Mouse (Mus musculus) kidney, embryonic 15.5 days (tissue): Measurements from ENCODE around the gene Sp8. TPM values are rescaled to one million over a fixed set of nuclear protein-coding genes. Genes with fewer than 3 reads are reported as not detected.

Experiments
- ATAC-seq: fragments of 200-750 bp; cut with Nextera tagmentation; replicated peaks from 2 replicates; pipeline ENCODE4 v1.8.0; 2017; ENCODE audit warnings: moderate TSS enrichment; ENCODE audit not compliant: low FRiP score
- H3K27ac ChIP-seq: fragments of 300-500 bp; sonication (generic); 2 replicates; pipeline ENCODE4 v1.5.1; 2015; ENCODE audit warnings: mild to moderate bottlenecking, inconsistent platforms
- H3K27me3 ChIP-seq: fragments of 300-500 bp; sonication (generic); 2 replicates; pipeline ENCODE4 v1.6.1; 2015; ENCODE audit warnings: inconsistent platforms
- H3K36me3 ChIP-seq: fragments of 300-500 bp; sonication (generic); 2 replicates; pipeline ENCODE4 v1.6.1; 2015; ENCODE audit warnings: inconsistent platforms
- H3K4me1 ChIP-seq: fragments of 300-500 bp; sonication (generic); 2 replicates; pipeline ENCODE4 v1.6.1; 2015; ENCODE audit warnings: inconsistent platforms
- H3K4me2 ChIP-seq: fragments of 300-500 bp; sonication (generic); 2 replicates; pipeline ENCODE4 v1.6.1; 2015; ENCODE audit warnings: moderate library complexity, mild to moderate bottlenecking, inconsistent platforms
- H3K4me3 ChIP-seq: fragments of 300-500 bp; sonication (generic); replicated peaks from 2 replicates; pipeline ENCODE4 v1.5.1; 2015; ENCODE audit warnings: mild to moderate bottlenecking, inconsistent platforms
- H3K9ac ChIP-seq: fragments of 300-500 bp; sonication (generic); 2 replicates; pipeline ENCODE4 v1.6.1; 2015; ENCODE audit warnings: mild to moderate bottlenecking, inconsistent platforms
- H3K9me3 ChIP-seq: fragments of 300-500 bp; sonication (generic); replicated peaks from 2 replicates; pipeline ENCODE4 v1.6.1; 2016; ENCODE audit warnings: inconsistent platforms
- WGBS: fragments of 180-500 bp; shearing (Covaris S2); methylation state at CpG from one replicate; pipeline ENCODE4 v1.1.7; 2015; ENCODE audit warnings: mixed read lengths; 5-methylcytosine and 5-hydroxymethylcytosine counted together
- polyA plus RNA-seq: library from polyadenylated mRNA; unstranded; fragments of >200 nt; fragmentation: Nextera tagmentation; extraction: Ambion mirVana; gene quantifications from 2 replicates; pipeline ENCODE4 v1.2.1, GENCODE M21; 2015

Sp8 gene
- polyA plus RNA-seq, 1 experiment from 2014 or later = not detected

DNA sequence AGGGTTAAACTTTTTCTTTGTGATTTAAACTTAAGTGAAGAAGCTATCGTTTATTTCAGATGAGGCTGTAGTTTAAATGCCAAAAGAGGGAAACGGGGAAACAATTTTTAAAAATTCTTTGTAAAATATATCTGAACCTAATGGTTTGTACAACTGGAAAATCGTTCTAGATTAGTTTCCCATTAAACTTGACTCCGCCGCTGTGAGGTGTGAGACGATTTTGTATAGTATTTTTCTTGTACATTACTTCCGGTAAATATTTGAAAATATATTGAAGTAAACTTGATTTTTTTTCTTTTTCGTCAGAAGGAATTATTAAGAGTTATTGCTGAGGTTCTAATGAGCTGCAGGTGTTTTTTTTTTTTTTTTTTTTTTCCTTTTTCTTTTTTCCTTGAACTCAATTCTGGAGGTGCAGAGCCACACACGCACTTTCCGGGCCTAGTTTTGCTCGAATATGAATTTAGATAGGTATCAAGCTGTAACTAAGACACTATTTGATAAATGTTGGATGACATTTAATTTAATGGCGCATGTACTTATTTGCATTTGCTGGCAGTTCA, 4.8 kb downstream of the Sp8 start:
- Histone ChIP-seq H3K9me3 (no peaks in the 10 kb centered on the region), H3K4me3 (no peak overlapping the region), H3K36me3 (no peaks in the 10 kb centered on the region), H3K4me2 (no peak overlapping the region), H3K4me1 (peaks cover 40% of the 10 kb centered on the region), H3K9ac (no peak overlapping the region), H3K27me3 (peaks cover 92% of the 10 kb centered on the region), H3K27ac (no peak overlapping the region)
- ATAC-seq = no peak
- 17% methylated on average over 12 of the region's 12 CpGs for whole genome bisulfite sequencing

GRCm38 (mm10) chr12:118853331-118853730, 7.2 kb downstream of the Sp8 start:
- no peak for ATAC-seq
- no peak overlapping the region for H3K4me3 ChIP-seq
- H3K36me3 ChIP-seq = no peaks in the 10 kb centered on the region
- no peak overlapping the region for H3K9ac ChIP-seq
- peaks cover 23% of the 10 kb centered on the region for H3K4me1 ChIP-seq
- no peak overlapping the region for H3K4me2 ChIP-seq
- peaks cover 89% of the 10 kb centered on the region for H3K27me3 ChIP-seq
- no peaks in the 10 kb centered on the region for H3K9me3 ChIP-seq
- H3K27ac ChIP-seq = no peak overlapping the region
- 4% methylated on average over 3 of the region's 3 CpGs for WGBS

DNA sequence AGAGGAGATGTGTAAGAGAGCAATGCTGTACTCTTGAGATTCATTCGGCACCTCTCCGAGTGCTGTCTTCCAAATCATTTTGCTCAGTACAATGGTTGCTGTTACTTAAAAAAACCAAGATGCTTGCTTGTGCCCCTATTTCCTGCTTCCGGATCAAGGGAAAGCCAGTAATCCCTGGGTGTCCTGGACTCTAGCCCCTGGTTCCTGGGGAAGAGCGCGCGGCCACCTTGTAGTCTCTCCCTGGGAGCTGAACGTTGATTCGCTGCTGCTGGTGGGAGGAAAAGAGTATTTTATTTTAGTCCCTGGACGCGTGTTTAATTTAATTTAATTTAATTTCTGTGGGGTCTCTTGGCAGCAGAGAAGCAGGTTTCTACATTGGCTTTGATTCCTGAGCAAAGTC, 8.3 kb downstream of the Sp8 start:
- ATAC-seq = no peak

GRCm38 (mm10) chr12:118854831-118855453, 8.8 kb downstream of the Sp8 start:
- Histone ChIP-seq H3K36me3 (no peaks in the 10 kb centered on the region), H3K4me3 (peak overlapping the region; percentile 44), H3K27ac (no peak overlapping the region), H3K9ac (0 out of 2 replicates have a peak overlapping the region, but pooled peaks have one; percentile 24), H3K4me2 (peak overlapping the region; percentile 73), H3K9me3 (no peaks in the 10 kb centered on the region), H3K27me3 (peaks cover 83% of the 10 kb centered on the region), H3K4me1 (peaks cover 9% of the 10 kb centered on the region)
- peak; percentile 98 for ATAC-seq
- WGBS = under 1% methylated on average over 34 of the region's 34 CpGs

More for the DNA sequence above, 8.3 kb downstream of the Sp8 start:
- H3K4me1 ChIP-seq = peaks cover 12% of the 10 kb centered on the region
- H3K9ac ChIP-seq = no peak overlapping the region
- H3K9me3 ChIP-seq = no peaks in the 10 kb centered on the region
- H3K27ac ChIP-seq = no peak overlapping the region
- WGBS = 4% methylated on average over 10 of the region's 10 CpGs
- peaks cover 83% of the 10 kb centered on the region for H3K27me3 ChIP-seq
- no peaks in the 10 kb centered on the region for H3K36me3 ChIP-seq
- H3K4me2 ChIP-seq = peak overlapping the region; percentile 73
- peak overlapping the region; percentile 44 for H3K4me3 ChIP-seq

DNA sequence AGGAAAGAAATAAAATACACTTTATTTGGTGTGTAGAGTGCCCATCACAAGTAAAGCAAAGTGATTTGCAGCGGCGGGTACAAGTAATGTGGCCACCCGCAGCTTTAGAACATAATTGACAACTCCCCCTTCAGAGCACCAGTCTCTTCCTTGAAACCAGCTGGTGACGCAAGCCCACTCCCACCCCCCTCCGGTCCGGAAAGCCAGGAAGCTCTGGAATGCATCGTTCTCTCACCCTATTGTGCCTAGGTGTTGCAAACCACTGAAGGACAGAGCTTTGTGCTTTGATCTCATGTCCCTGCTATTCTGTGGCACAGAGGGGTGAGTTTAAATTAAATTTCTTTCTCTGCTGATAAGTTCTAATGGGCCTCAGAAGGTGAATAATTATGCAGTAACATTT, 10.0 kb downstream of the Sp8 start:
- no peaks in the 10 kb centered on the region for H3K9me3 ChIP-seq
- no peak overlapping the region for H3K4me2 ChIP-seq
- peaks cover 9% of the 10 kb centered on the region for H3K4me1 ChIP-seq
- no peak overlapping the region for H3K9ac ChIP-seq
- ATAC-seq = no peak
- H3K27me3 ChIP-seq = peaks cover 80% of the 10 kb centered on the region
- no peak overlapping the region for H3K4me3 ChIP-seq
- no peak overlapping the region for H3K27ac ChIP-seq
- 2% methylated on average over 7 of the region's 7 CpGs for WGBS
- H3K36me3 ChIP-seq = no peaks in the 10 kb centered on the region

DNA sequence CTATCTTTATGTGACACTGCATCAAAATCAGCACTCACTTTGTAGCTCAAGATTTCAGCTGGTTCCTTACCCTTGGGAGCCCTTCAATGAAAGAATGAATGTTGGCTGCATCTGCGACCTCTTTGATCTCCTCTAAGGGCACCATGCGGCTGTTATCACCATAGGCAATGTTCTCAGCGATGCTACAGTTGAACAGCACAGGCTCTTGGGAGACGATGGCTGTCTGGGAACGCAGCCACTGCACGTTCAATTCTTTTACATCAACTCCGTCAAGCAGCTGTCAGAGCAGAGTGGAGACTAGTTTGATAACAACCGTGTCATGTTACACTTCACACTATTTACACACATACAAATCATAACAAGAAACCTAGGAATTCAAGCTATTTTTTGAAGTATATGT, 26.5 kb downstream of the Sp8 start:
- Histone ChIP-seq H3K4me1 (no peaks in the 10 kb centered on the region), H3K9me3 (no peaks in the 10 kb centered on the region), H3K4me2 (no peak overlapping the region), H3K27me3 (no peaks in the 10 kb centered on the region), H3K4me3 (no peak overlapping the region), H3K36me3 (no peaks in the 10 kb centered on the region), H3K27ac (no peak overlapping the region), H3K9ac (no peak overlapping the region)
- no peak for ATAC-seq
- 74% methylated on average over 8 of the region's 8 CpGs for WGBS

GRCm38 (mm10) chr12:118882790-118883189, 36.7 kb downstream of the Sp8 start:
- Histone ChIP-seq H3K4me2 (no peak overlapping the region), H3K4me3 (no peak overlapping the region), H3K4me1 (no peaks in the 10 kb centered on the region), H3K27me3 (no peaks in the 10 kb centered on the region), H3K9me3 (no peaks in the 10 kb centered on the region), H3K9ac (no peak overlapping the region), H3K36me3 (no peaks in the 10 kb centered on the region), H3K27ac (no peak overlapping the region)
- no peak; the same call in 1 of the 2 replicates for ATAC-seq

- no peak overlapping the region for H3K4me3 ChIP-seq
- no peak for ATAC-seq
- H3K9ac ChIP-seq = no peak overlapping the region
- H3K9me3 ChIP-seq = no peaks in the 10 kb centered on the region
- H3K36me3 ChIP-seq = no peaks in the 10 kb centered on the region
- WGBS = 57% methylated on average over 2 of the region's 2 CpGs
- no peaks in the 10 kb centered on the region for H3K27me3 ChIP-seq
- no peaks in the 10 kb centered on the region for H3K4me1 ChIP-seq
- H3K4me2 ChIP-seq = no peak overlapping the region
- H3K27ac ChIP-seq = no peak overlapping the region
Measured at GRCm38 (mm10) chr12:118887964-118888363, 41.8 kb downstream of the Sp8 start.

Other genes starting within 250 kb of the Sp8 start
- not detected in 2 replicates for gene Abcb5, start 120.1 kb downstream of the Sp8 start, polyA plus RNA-seq